9 mouse cellular contexts compared by ENCODE assay signal in genomic region chr4:62516579-62516978, GRCm38 (mm10). TPM values are rescaled to one million over a fixed set of nuclear protein-coding genes. Genes with fewer than 3 reads are reported as not detected.
DNase-seq lines count a peak whose midpoint lies in the region; ATAC-seq lines count a peak whose summit lies in the region.
"Had no signal": no experiment of that assay in that cellular context is flagged by ENCODE, and none has a peak within 500 bp of the region (broad histone marks: within the 10 kb centered on the region; RNA-seq: fewer than 3 reads in every experiment).

No protein-coding gene starts in this region.

- peak overlapping the region; percentile 47; the same call in 1 of the 2 replicates for H3K27ac ChIP-seq in midbrain, embryonic 16.5 days (ENCODE audit: low read length)
- H3K27ac ChIP-seq in midbrain, embryonic 13.5 days: no peak overlapping the region; the same call in 1 of the 2 replicates
- H3K27ac ChIP-seq in liver, embryonic 12.5 days: peak overlapping the region; percentile 99
- H3K27ac ChIP-seq in stomach, embryonic 16.5 days (ENCODE audit: low read length): peak overlapping the region; percentile 52

- DNase-seq in heart, adult 11 months: peak; percentile 92
- DNase-seq in heart, postnatal 14 days: no peak
- no peak for DNase-seq in right cerebral cortex, postnatal 4 days
- DNase-seq in layer of hippocampus, adult 11-12 months (ENCODE audit: low spot score): no peak

- H3K27me3 ChIP-seq in midbrain, embryonic 16.5 days (ENCODE audit: control insufficient read depth, insufficient read depth, low read depth, low read length): no peaks in the 10 kb centered on the region
- H3K27me3 ChIP-seq in midbrain, embryonic 13.5 days: no peaks in the 10 kb centered on the region
- no peaks in the 10 kb centered on the region for H3K27me3 ChIP-seq in liver, embryonic 12.5 days (replicated peaks)
- H3K27me3 ChIP-seq in stomach, embryonic 16.5 days (ENCODE audit: control insufficient read depth, insufficient read depth, low read length): no peaks in the 10 kb centered on the region

- H3K9me3 ChIP-seq in midbrain, embryonic 16.5 days (replicated peaks; ENCODE audit: control insufficient read depth, low read length, poor library complexity, severe bottlenecking): no peaks in the 10 kb centered on the region
- H3K9me3 ChIP-seq in midbrain, embryonic 13.5 days: no peaks in the 10 kb centered on the region
- H3K9me3 ChIP-seq in liver, embryonic 12.5 days (replicated peaks): no peaks in the 10 kb centered on the region
- no peaks in the 10 kb centered on the region for H3K9me3 ChIP-seq in stomach, embryonic 16.5 days (replicated peaks; ENCODE audit: control insufficient read depth, low read length)

- ATAC-seq in midbrain, embryonic 16.5 days: no peak
- no peak for ATAC-seq in midbrain, embryonic 13.5 days
- ATAC-seq in liver, embryonic 12.5 days: peak; percentile 93
- 0 out of 2 replicates have a peak, but pooled peaks have one; percentile 31 for ATAC-seq in stomach, embryonic 16.5 days (ENCODE audit: insufficient read depth, low FRiP score)

- WGBS in midbrain, embryonic 16.5 days: 88% methylated on average over 1 of the region's 1 CpGs
- WGBS in midbrain, embryonic 13.5 days: 78% methylated on average over 1 of the region's 1 CpGs
- WGBS in liver, embryonic 12.5 days (ENCODE audit: insufficient replicate concordance): 11% methylated on average over 1 of the region's 1 CpGs
- WGBS in stomach, embryonic 16.5 days: 50% methylated on average over 1 of the region's 1 CpGs

- H3K36me3 ChIP-seq in midbrain, embryonic 16.5 days (ENCODE audit: control insufficient read depth, insufficient read depth, low read length): peaks cover 10% of the 10 kb centered on the region
- H3K36me3 ChIP-seq in midbrain, embryonic 13.5 days: peaks cover 24% of the 10 kb centered on the region
- H3K36me3 ChIP-seq in liver, embryonic 12.5 days: peaks cover 43% of the 10 kb centered on the region
- H3K36me3 ChIP-seq in stomach, embryonic 16.5 days (ENCODE audit: control insufficient read depth, insufficient read depth, low read length): peaks cover 9% of the 10 kb centered on the region

- no peak overlapping the region for H3K4me2 ChIP-seq in midbrain, embryonic 16.5 days (ENCODE audit: low read length)
- no peak overlapping the region for H3K4me2 ChIP-seq in midbrain, embryonic 13.5 days (replicated peaks)
- H3K4me2 ChIP-seq in liver, embryonic 12.5 days: peak overlapping the region; percentile 89
- peak overlapping the region; percentile 81 for H3K4me2 ChIP-seq in stomach, embryonic 16.5 days (ENCODE audit: low read depth, low read length)

- H3K9ac ChIP-seq in midbrain, embryonic 16.5 days (ENCODE audit: low read depth, low read length): no peak overlapping the region
- no peak overlapping the region for H3K9ac ChIP-seq in midbrain, embryonic 13.5 days (replicated peaks)
- H3K9ac ChIP-seq in liver, embryonic 12.5 days: peak overlapping the region; percentile 94
- H3K9ac ChIP-seq in stomach, embryonic 16.5 days (ENCODE audit: low read length): peak overlapping the region; percentile 63

- H3K4me3 ChIP-seq in midbrain, embryonic 16.5 days (ENCODE audit: low read depth, low read length): no peak overlapping the region
- no peak overlapping the region for H3K4me3 ChIP-seq in midbrain, embryonic 13.5 days (replicated peaks)
- peak overlapping the region; percentile 74 for H3K4me3 ChIP-seq in liver, embryonic 12.5 days
- H3K4me3 ChIP-seq in stomach, embryonic 16.5 days (replicated peaks; ENCODE audit: low read length): peak overlapping the region; percentile 18

- intact Hi-C loops in heart, postnatal 14 days (cut with DNase I): loop anchor here (5.0 kb wide), 1 partner anchor 109 kb away; the partner anchor contains the start of genes Cdc26 and Prpf4

- peaks cover 18% of the 10 kb centered on the region for H3K4me1 ChIP-seq in midbrain, embryonic 16.5 days (ENCODE audit: control insufficient read depth, insufficient read depth, low read length)
- H3K4me1 ChIP-seq in midbrain, embryonic 13.5 days (replicated peaks): peaks cover 21% of the 10 kb centered on the region
- peaks cover 85% of the 10 kb centered on the region for H3K4me1 ChIP-seq in liver, embryonic 12.5 days
- H3K4me1 ChIP-seq in stomach, embryonic 16.5 days (ENCODE audit: control insufficient read depth, insufficient read depth, low read length): peaks cover 42% of the 10 kb centered on the region

RNA-seq across cellular contexts. Expression of gene Alad, which starts 3.1 kb away (rescaled TPM):
- 10 to 100 TPM; 46.5 to 47.9 TPM for total RNA-seq in heart, postnatal 14 days (2021)
- polyA plus RNA-seq in midbrain, embryonic 16.5 days (2015; fragmentation: Nextera tagmentation; extraction: Ambion mirVana): 70.6 and 76.7 TPM in 2 replicates
- polyA plus RNA-seq in midbrain, embryonic 13.5 days (2015; fragmentation: Nextera tagmentation; extraction: Ambion mirVana): 59.8 and 65.4 TPM in 2 replicates
- 626 and 633 TPM in 2 replicates for polyA plus RNA-seq in liver, embryonic 12.5 days (2016; fragmentation: Nextera tagmentation; extraction: Ambion mirVana)
- 144 and 150 TPM in 2 replicates for polyA plus RNA-seq in stomach, embryonic 16.5 days (2015; fragmentation: Nextera tagmentation; extraction: Ambion mirVana)

RNA-seq across cellular contexts. Expression of gene Pole3, which starts 8.3 kb away (rescaled TPM):
- 10 to 100 TPM; 18.6 to 19.1 TPM for total RNA-seq in heart, postnatal 14 days (2021)
- 57.9 and 64.7 TPM in 2 replicates for polyA plus RNA-seq in midbrain, embryonic 16.5 days (2015; fragmentation: Nextera tagmentation; extraction: Ambion mirVana)
- 81.3 and 87.2 TPM in 2 replicates for polyA plus RNA-seq in midbrain, embryonic 13.5 days (2015; fragmentation: Nextera tagmentation; extraction: Ambion mirVana)
- polyA plus RNA-seq in liver, embryonic 12.5 days (2016; fragmentation: Nextera tagmentation; extraction: Ambion mirVana): 80.6 and 84.1 TPM in 2 replicates
- 76.0 and 77.8 TPM in 2 replicates for polyA plus RNA-seq in stomach, embryonic 16.5 days (2015; fragmentation: Nextera tagmentation; extraction: Ambion mirVana)

RNA-seq across cellular contexts. Expression of gene 4933430I17Rik, which starts 8.6 kb away (rescaled TPM):
- total RNA-seq in heart, postnatal 14 days (2021): under 1 TPM in 1 of 2 experiments, not detected in 1; 0.19 TPM
- 0.49 and 0.91 TPM in 2 replicates for polyA plus RNA-seq in midbrain, embryonic 16.5 days (2015; fragmentation: Nextera tagmentation; extraction: Ambion mirVana)
- 1.1 and 1.5 TPM in 2 replicates for polyA plus RNA-seq in midbrain, embryonic 13.5 days (2015; fragmentation: Nextera tagmentation; extraction: Ambion mirVana)
- 0.12 and 0.21 TPM in 2 replicates for polyA plus RNA-seq in liver, embryonic 12.5 days (2016; fragmentation: Nextera tagmentation; extraction: Ambion mirVana)
- polyA plus RNA-seq in stomach, embryonic 16.5 days (2015; fragmentation: Nextera tagmentation; extraction: Ambion mirVana): 0.31 TPM in 1 of 2 replicates, not detected in the other

RNA-seq across cellular contexts. Expression of gene Hdhd3, which starts 13.3 kb away (rescaled TPM):
- total RNA-seq in heart, postnatal 14 days (2021): 1 to 10 TPM; 5.0 to 5.4 TPM
- 12.7 and 13.8 TPM in 2 replicates for polyA plus RNA-seq in midbrain, embryonic 16.5 days (2015; fragmentation: Nextera tagmentation; extraction: Ambion mirVana)
- 13.2 and 14.3 TPM in 2 replicates for polyA plus RNA-seq in midbrain, embryonic 13.5 days (2015; fragmentation: Nextera tagmentation; extraction: Ambion mirVana)
- 4.3 and 4.6 TPM in 2 replicates for polyA plus RNA-seq in liver, embryonic 12.5 days (2016; fragmentation: Nextera tagmentation; extraction: Ambion mirVana)
- polyA plus RNA-seq in stomach, embryonic 16.5 days (2015; fragmentation: Nextera tagmentation; extraction: Ambion mirVana): 30.0 and 32.1 TPM in 2 replicates

RNA-seq across cellular contexts. Expression of gene Bspry, which starts 36.7 kb away (rescaled TPM):
- total RNA-seq in heart, postnatal 14 days (2021): under 1 TPM in 1 of 2 experiments, not detected in 1; 0.12 TPM
- 0.85 and 1.1 TPM in 2 replicates for polyA plus RNA-seq in midbrain, embryonic 16.5 days (2015; fragmentation: Nextera tagmentation; extraction: Ambion mirVana)
- polyA plus RNA-seq in midbrain, embryonic 13.5 days (2015; fragmentation: Nextera tagmentation; extraction: Ambion mirVana): 0.44 and 0.86 TPM in 2 replicates
- polyA plus RNA-seq in liver, embryonic 12.5 days (2016; fragmentation: Nextera tagmentation; extraction: Ambion mirVana): 0.24 and 0.27 TPM in 2 replicates
- 29.3 and 35.5 TPM in 2 replicates for polyA plus RNA-seq in stomach, embryonic 16.5 days (2015; fragmentation: Nextera tagmentation; extraction: Ambion mirVana)
- total RNA-seq: gastrocnemius, adult 18-20 months had no signal

Comparison
In these comparisons a context has a peak if more than half of its experiments do, and no peak if none do; other contexts are left out.
1. ATAC-seq: peak in liver, embryonic 12.5 days (single experiment) and stomach, embryonic 16.5 days (single experiment); none in midbrain, embryonic 16.5 days (single experiment) and midbrain, embryonic 13.5 days (single experiment).
2. H3K4me2 ChIP-seq: peak in liver, embryonic 12.5 days (single experiment) and stomach, embryonic 16.5 days (single experiment); none in midbrain, embryonic 16.5 days (single experiment) and midbrain, embryonic 13.5 days (single experiment).
3. H3K4me3 ChIP-seq: peak in liver, embryonic 12.5 days (single experiment) and stomach, embryonic 16.5 days (single experiment); none in midbrain, embryonic 16.5 days (single experiment) and midbrain, embryonic 13.5 days (single experiment).
4. H3K9ac ChIP-seq: peak in liver, embryonic 12.5 days (single experiment) and stomach, embryonic 16.5 days (single experiment); none in midbrain, embryonic 16.5 days (single experiment) and midbrain, embryonic 13.5 days (single experiment).